Mouse (Mus musculus) MEL (cell line): ENCODE data around the gene Krtap3-1. TPM values are rescaled to one million over a fixed set of nuclear protein-coding genes. Genes with fewer than 3 reads are reported as not detected.

ENCODE experiments used
- DNase-seq: peaks from one replicate; pipeline ENCODE4 v3.0.0; 2011; ENCODE audit warnings: low read depth, low spot score
- H3K27ac ChIP-seq: 2 replicates; pipeline ENCODE4 v1.5.1; 2012; ENCODE audit warnings: low read depth, mild to moderate bottlenecking, control low read depth, low read length, moderate library complexity; ENCODE audit not compliant: control insufficient read depth
- H3K27me3 ChIP-seq, 2 experiments: fragments of 150-350 bp in 1 of 2; sonication (generic) in 1 of 2; 2 replicates each; pipeline ENCODE4 v1.6.1; 2012; ENCODE audit warnings: low read length in 2 of 2, mild to moderate bottlenecking in 2 of 2, improper control_type of control experiment in 1 of 2, moderate library complexity in 1 of 2; ENCODE audit not compliant: insufficient read depth in 2 of 2, control insufficient read depth in 1 of 2
- H3K36me3 ChIP-seq, 2 experiments: 2 replicates each; pipeline ENCODE4 v1.6.1; 2012 to 2014; ENCODE audit warnings: low read length in 2 of 2, improper control_type of control experiment in 1 of 2, inconsistent platforms in 1 of 2, mild to moderate bottlenecking in 1 of 2; ENCODE audit not compliant: insufficient read depth in 2 of 2, control insufficient read depth in 1 of 2
- H3K4me1 ChIP-seq, 2 experiments: fragments of 150-350 bp in 1 of 2; sonication (generic) in 1 of 2; 2 replicates each; pipeline ENCODE4 v1.6.1; 2012; ENCODE audit warnings: low read length in 2 of 2, improper control_type of control experiment in 1 of 2, mild to moderate bottlenecking in 1 of 2; ENCODE audit not compliant: insufficient read depth in 2 of 2, control insufficient read depth in 1 of 2
- H3K4me3 ChIP-seq, 2 experiments: fragments of 150-350 bp in 1 of 2; sonication (generic) in 1 of 2; 2 replicates each; pipeline ENCODE4 v1.5.1; 2012; ENCODE audit warnings: low read depth in 2 of 2, low read length in 2 of 2, mild to moderate bottlenecking in 2 of 2, moderate library complexity in 2 of 2, control low read depth in 1 of 2, improper control_type of control experiment in 1 of 2; ENCODE audit not compliant: control insufficient read depth in 1 of 2, insufficient read depth in 1 of 2
- H3K79me2 ChIP-seq: 2 replicates; pipeline ENCODE4 v1.6.1; 2012; ENCODE audit warnings: mild to moderate bottlenecking, low read length, moderate library complexity; ENCODE audit not compliant: control insufficient read depth, poor library complexity, insufficient read depth
- H3K9ac ChIP-seq: 2 replicates; pipeline ENCODE4 v1.6.1; 2012; ENCODE audit warnings: low read depth, mild to moderate bottlenecking, control low read depth, low read length, moderate library complexity; ENCODE audit not compliant: control insufficient read depth, poor library complexity, severe bottlenecking
- H3K9me3 ChIP-seq: fragments of 150-350 bp; sonication (generic); replicated peaks from 2 replicates; pipeline ENCODE4 v1.6.1; 2012; ENCODE audit warnings: mild to moderate bottlenecking, low read length, improper control_type of control experiment, moderate library complexity; ENCODE audit not compliant: insufficient read depth
- BHLHE40 ChIP-seq: IDR thresholded peaks from 2 replicates; pipeline ENCODE4 v1.6.1; 2012; ENCODE audit warnings: low read depth, mild to moderate bottlenecking, inconsistent platforms, low read length, improper control_type of control experiment, borderline replicate concordance
- CTCF ChIP-seq, 3 experiments: IDR thresholded peaks in 2 of 3; conservative IDR thresholded peaks in 1 of 3; 2 replicates each; pipeline ENCODE4 v1.5.1; 2011 to 2012; ENCODE audit warnings: low read length in 3 of 3, low read depth in 2 of 3, mild to moderate bottlenecking in 2 of 3, improper control_type of control experiment in 1 of 3, inconsistent platforms in 1 of 3, mixed read lengths in 1 of 3, moderate library complexity in 1 of 3; ENCODE audit not compliant: control insufficient read depth in 1 of 3, insufficient read depth in 1 of 3, poor library complexity in 1 of 3, severe bottlenecking in 1 of 3
- ELF1 ChIP-seq: IDR thresholded peaks from 2 replicates; pipeline ENCODE4 v1.6.1; 2014; ENCODE audit warnings: low read depth, mild to moderate bottlenecking, inconsistent platforms, low read length, improper control_type of control experiment, moderate library complexity
- ETS1 ChIP-seq: IDR thresholded peaks from 2 replicates; pipeline ENCODE4 v1.6.1; 2012; ENCODE audit warnings: low read depth, mild to moderate bottlenecking, inconsistent platforms, low read length, improper control_type of control experiment, moderate library complexity
- GABPA ChIP-seq: IDR thresholded peaks from 2 replicates; pipeline ENCODE4 v1.6.1; 2012; ENCODE audit warnings: low read depth, mild to moderate bottlenecking, inconsistent platforms, low read length, improper control_type of control experiment, moderate library complexity
- HCFC1 ChIP-seq: IDR thresholded peaks from 2 replicates; pipeline ENCODE4 v1.6.1; 2012; ENCODE audit warnings: low read depth, mild to moderate bottlenecking, inconsistent platforms, low read length, improper control_type of control experiment, moderate library complexity
- KAT2A ChIP-seq: conservative IDR thresholded peaks from 2 replicates; pipeline ENCODE4 v1.6.1; 2012; ENCODE audit warnings: low read depth, low read length, improper control_type of control experiment, inconsistent platforms
- MAX ChIP-seq: IDR thresholded peaks from 2 replicates; pipeline ENCODE4 v1.6.1; 2011; ENCODE audit warnings: low read length, improper control_type of control experiment
- MEF2A ChIP-seq: IDR thresholded peaks from 2 replicates; pipeline ENCODE4 v1.6.1; 2014; ENCODE audit warnings: low read depth, mild to moderate bottlenecking, inconsistent platforms, low read length, improper control_type of control experiment; ENCODE audit not compliant: poor library complexity, insufficient replicate concordance, severe bottlenecking; ENCODE audit errors: extremely low read depth
- MYC ChIP-seq: IDR thresholded peaks from 2 replicates; pipeline ENCODE4 v1.6.1; 2011; ENCODE audit warnings: low read depth, mild to moderate bottlenecking, low read length, improper control_type of control experiment, moderate library complexity
- NELFE ChIP-seq: IDR thresholded peaks from 2 replicates; pipeline ENCODE4 v1.6.1; 2011; ENCODE audit warnings: low read depth, low read length, improper control_type of control experiment
- NRF1 ChIP-seq: IDR thresholded peaks from 2 replicates; pipeline ENCODE4 v1.6.1; 2014; ENCODE audit warnings: low read depth, mild to moderate bottlenecking, inconsistent platforms, low read length, improper control_type of control experiment, moderate library complexity; ENCODE audit not compliant: poor library complexity, insufficient read depth, severe bottlenecking
- POLR2A ChIP-seq, 2 experiments: IDR thresholded peaks; 2 replicates each; pipeline ENCODE4 v1.6.1; 2011 to 2012; ENCODE audit warnings: low read length in 2 of 2, mild to moderate bottlenecking in 2 of 2, control low read depth in 1 of 2, improper control_type of control experiment in 1 of 2, low read depth in 1 of 2, moderate library complexity in 1 of 2; ENCODE audit not compliant: control insufficient read depth in 1 of 2, insufficient read depth in 1 of 2, poor library complexity in 1 of 2
- POLR2AphosphoS2 ChIP-seq: IDR thresholded peaks from 2 replicates; pipeline ENCODE4 v1.6.1; 2011; ENCODE audit warnings: low read length, improper control_type of control experiment
- TCF12 ChIP-seq: IDR thresholded peaks from 2 replicates; pipeline ENCODE4 v1.6.1; 2014; ENCODE audit warnings: low read depth, mild to moderate bottlenecking, inconsistent platforms, low read length, improper control_type of control experiment, moderate library complexity
- ZMIZ1 ChIP-seq: IDR thresholded peaks from 2 replicates; pipeline ENCODE4 v1.6.1; 2012; ENCODE audit warnings: low read depth, mild to moderate bottlenecking, inconsistent platforms, low read length, improper control_type of control experiment, moderate library complexity
- ZNF384 ChIP-seq: IDR thresholded peaks from 2 replicates; pipeline ENCODE4 v1.6.1; 2012; ENCODE audit warnings: low read depth, mild to moderate bottlenecking, inconsistent platforms, low read length, improper control_type of control experiment
- polyA plus RNA-seq, 2 experiments: library from polyadenylated mRNA; stranded (reverse) in 1 of 2; unstranded in 1 of 2; fragments of >175 nt in 1 of 2; fragments of >200 nt in 1 of 2; gene quantifications; 2 replicates each; pipeline versions ENCODE4 v1.2.1 to v1.2.4; 2012; ENCODE audit warnings: low replicate concordance in 2 of 2, low read depth in 1 of 2; ENCODE audit not compliant: insufficient read length in 2 of 2, insufficient read depth in 1 of 2, missing spikeins in 1 of 2
- total RNA-seq: library from RNA; depleted of rRNA; stranded (reverse); fragments of 300-350 nt; gene quantifications from 2 replicates; pipeline ENCODE4 v1.2.3, GENCODE M21; 2012

Krtap3-1 gene
- total and polyA plus RNA-seq, 3 experiments, result not detected

GRCm38 (mm10) chr11:99581051-99581450 lies 14.6 kb upstream of the Krtap3-1 start:
- no peak for DNase-seq
- H3K9ac ChIP-seq, result no peak overlapping the region
- no peak overlapping the region for H3K4me3 ChIP-seq
- TF ChIP-seq CTCF (IDR thresholded peaks at IDR 0.05 in 2 of 3, conservative IDR thresholded peaks at IDR 0.05 in 1 of 3; ENCODE audit: control insufficient read depth in 1 of 3, insufficient read depth in 1 of 3, low read depth in 2 of 3, low read length in 3 of 3, poor library complexity in 1 of 3, severe bottlenecking in 1 of 3) (no peak), MAX (no peak), ETS1 (no peak), KAT2A (no peak), MYC (no peak), ZMIZ1 (no peak)
- H3K9me3 ChIP-seq, result no peaks in the 10 kb centered on the region
- no peaks in the 10 kb centered on the region for H3K4me1 ChIP-seq
- no peaks in the 10 kb centered on the region for H3K36me3 ChIP-seq
- H3K27ac ChIP-seq, result no peak overlapping the region
- H3K27me3 ChIP-seq, result no peaks in the 10 kb centered on the region
- H3K79me2 ChIP-seq, result no peaks in the 10 kb centered on the region

- Histone ChIP-seq H3K4me1 (no peaks in the 10 kb centered on the region), H3K36me3 (no peaks in the 10 kb centered on the region), H3K79me2 (no peaks in the 10 kb centered on the region), H3K9ac (no peak within 1 kb of the TSS), H3K27ac (no peak within 1 kb of the TSS), H3K27me3 (no peaks in the 10 kb centered on the region), H3K4me3 (no peak within 1 kb of the TSS), H3K9me3 (no peaks in the 10 kb centered on the region)
- no peak for DNase-seq
- TF ChIP-seq NELFE (no peak), BHLHE40 (no peak), ELF1 (no peak), HCFC1 (no peak), TCF12 (no peak), ZNF384 (no peak), ETS1 (no peak), POLR2AphosphoS2 (no peak), POLR2A (IDR thresholded peaks at IDR 0.05; ENCODE audit: control insufficient read depth in 1 of 2, insufficient read depth in 1 of 2, low read depth in 1 of 2, low read length in 2 of 2, poor library complexity in 1 of 2) (no peak), NRF1 (no peak), GABPA (no peak), MEF2A (no peak)
These were observed 14.2 kb upstream of the Krtap3-1 start, which contains the start of gene Krtap1-5 for GRCm38 (mm10) chr11:99580636-99581035. TSS of gene Krtap1-5 (minus strand) at chr11:99581016.
